Mouse (Mus musculus) embryonic facial prominence, embryonic 11.5 days (tissue): Measurements from ENCODE around the gene Fktn. TPM values are rescaled to one million over a fixed set of nuclear protein-coding genes. Genes with fewer than 3 reads are reported as not detected.
A peak's percentile ranks its signal among the peaks of the same experiment; 100 is the strongest.
"Not testable (repeated sequence)": the region's sequence is repeated elsewhere in the genome, so short reads cannot be mapped to it uniquely, and the experiment has no call there.

Experiments used
- ATAC-seq: fragments of 200-750 bp; cut with Nextera tagmentation; replicated peaks from 2 replicates; pipeline ENCODE4 v1.8.0; 2017; ENCODE audit warnings: low read depth; ENCODE audit not compliant: insufficient number of reproducible peaks, low FRiP score, low TSS enrichment
- DNase-seq: peaks from one replicate; pipeline ENCODE4 v3.0.0-alpha.2; 2015; ENCODE audit warnings: low spot score
- H3K27ac ChIP-seq: fragments of 300-500 bp; sonication (generic); replicated peaks from 2 replicates; pipeline ENCODE4 v1.5.1; 2014; ENCODE audit warnings: mild to moderate bottlenecking, low read depth, low read length, control low read depth
- H3K27me3 ChIP-seq: fragments of 300-500 bp; sonication (generic); 2 replicates; pipeline ENCODE4 v1.6.1; 2014; ENCODE audit warnings: mild to moderate bottlenecking, low read length, moderate library complexity, mixed read lengths; ENCODE audit not compliant: control insufficient read depth, insufficient read depth
- H3K36me3 ChIP-seq: fragments of 300-500 bp; sonication (generic); replicated peaks from 2 replicates; pipeline ENCODE4 v1.6.1; 2014; ENCODE audit warnings: low read depth, mild to moderate bottlenecking, low read length, moderate library complexity, mixed read lengths; ENCODE audit not compliant: control insufficient read depth, insufficient read depth
- H3K4me1 ChIP-seq: fragments of 300-500 bp; sonication (generic); 2 replicates; pipeline ENCODE4 v1.6.1; 2014; ENCODE audit warnings: low read length, mixed read lengths; ENCODE audit not compliant: control insufficient read depth, insufficient read depth
- H3K4me2 ChIP-seq: fragments of 300-500 bp; sonication (generic); 2 replicates; pipeline ENCODE4 v1.6.1; 2014; ENCODE audit warnings: low read depth, mild to moderate bottlenecking, control low read depth, low read length, moderate library complexity
- H3K4me3 ChIP-seq: fragments of 300-500 bp; sonication (generic); 2 replicates; pipeline ENCODE4 v1.5.1; 2014; ENCODE audit warnings: low read depth, low read length, control low read depth
- H3K9ac ChIP-seq: fragments of 300-500 bp; sonication (generic); replicated peaks from 2 replicates; pipeline ENCODE4 v1.6.1; 2014; ENCODE audit warnings: mild to moderate bottlenecking, control low read depth, low read length
- H3K9me3 ChIP-seq: fragments of 300-500 bp; sonication (generic); replicated peaks from 2 replicates; pipeline ENCODE4 v1.6.1; 2016; ENCODE audit warnings: mild to moderate bottlenecking, low read length, inconsistent platforms, mixed read lengths; ENCODE audit not compliant: control insufficient read depth
- WGBS: fragments of 180-500 bp; shearing (Covaris S2); extraction: QIAGEN DNeasy Blood & Tissue Kit; methylation state at CpG from one replicate; pipeline ENCODE4 v1.1.7; 2014; 5-methylcytosine and 5-hydroxymethylcytosine counted together
- polyA plus RNA-seq: library from polyadenylated mRNA; unstranded; fragments of >200 nt; fragmentation: Nextera tagmentation; extraction: Ambion mirVana; gene quantifications from 2 replicates; pipeline ENCODE4 v1.2.1, GENCODE M21; 2014

The Fktn gene
- polyA plus RNA-seq, 1 experiment from 2014 or later, result 15.1 TPM

GRCm38 (mm10) chr4:53715977-53716376 is 2.2 kb downstream of the Fktn start:
- H3K4me2 ChIP-seq, result no peak overlapping the region
- no peaks in the 10 kb centered on the region for H3K4me1 ChIP-seq
- no peak for ATAC-seq
- H3K9me3 ChIP-seq, result no peaks in the 10 kb centered on the region
- no peak overlapping the region for H3K27ac ChIP-seq
- no peak overlapping the region for H3K4me3 ChIP-seq
- DNase-seq, result no peak
- no peak overlapping the region for H3K9ac ChIP-seq
- no peaks in the 10 kb centered on the region for H3K36me3 ChIP-seq
- no peaks in the 10 kb centered on the region for H3K27me3 ChIP-seq

GRCm38 (mm10) chr4:53717546-53717945 is 3.7 kb downstream of the Fktn start:
- ATAC-seq (no peak), DNase-seq (no peak)
- no peak overlapping the region for H3K27ac ChIP-seq
- H3K4me3 ChIP-seq, result no peak overlapping the region
- H3K9me3 ChIP-seq, result no peaks in the 10 kb centered on the region
- no peak overlapping the region for H3K4me2 ChIP-seq
- H3K36me3 ChIP-seq, result no peaks in the 10 kb centered on the region
- H3K9ac ChIP-seq, result no peak overlapping the region
- no peaks in the 10 kb centered on the region for H3K27me3 ChIP-seq
- WGBS, result 82% methylated on average over 4 of the region's 4 CpGs
- no peaks in the 10 kb centered on the region for H3K4me1 ChIP-seq

GRCm38 (mm10) chr4:53718261-53718660 is 4.5 kb downstream of the Fktn start:
- no peak for DNase-seq
- Histone ChIP-seq H3K36me3 (no peaks in the 10 kb centered on the region), H3K4me3 (no peak overlapping the region), H3K27ac (no peak overlapping the region), H3K27me3 (no peaks in the 10 kb centered on the region), H3K9ac (no peak overlapping the region), H3K4me1 (no peaks in the 10 kb centered on the region), H3K4me2 (no peak overlapping the region), H3K9me3 (no peaks in the 10 kb centered on the region)
- WGBS, result 88% methylated on average over 5 of the region's 5 CpGs
- ATAC-seq, result no peak

- no peak for ATAC-seq
- H3K4me2 ChIP-seq, result no peak overlapping the region
- no peaks in the 10 kb centered on the region for H3K27me3 ChIP-seq
- no peak for DNase-seq
- H3K27ac ChIP-seq, result no peak overlapping the region
- H3K9ac ChIP-seq, result no peak overlapping the region
- no peaks in the 10 kb centered on the region for H3K9me3 ChIP-seq
- no peaks in the 10 kb centered on the region for H3K4me1 ChIP-seq
- WGBS, result 89% methylated on average over 4 of the region's 4 CpGs
- no peak overlapping the region for H3K4me3 ChIP-seq
- no peaks in the 10 kb centered on the region; the same call in 1 of the 2 replicates for H3K36me3 ChIP-seq
These were observed 8.7 kb downstream of the Fktn start for GRCm38 (mm10) chr4:53722506-53722905.

GRCm38 (mm10) chr4:53726100-53726499 is 12.3 kb downstream of the Fktn start:
- 93% methylated on average over 2 of the region's 2 CpGs for WGBS
- H3K4me2 ChIP-seq, H3K36me3 ChIP-seq: not testable (repeated sequence)

GRCm38 (mm10) chr4:53728121-53728520 is 14.3 kb downstream of the Fktn start:
- DNase-seq (no peak), ATAC-seq (no peak)
- whole genome bisulfite sequencing, result 96% methylated on average over 1 of the region's 1 CpGs
- no peak overlapping the region for H3K27ac ChIP-seq
- H3K4me1 ChIP-seq, result no peaks in the 10 kb centered on the region
- H3K4me2 ChIP-seq, result no peak overlapping the region
- H3K9ac ChIP-seq, result no peak overlapping the region
- no peaks in the 10 kb centered on the region; the same call in 1 of the 2 replicates for H3K36me3 ChIP-seq
- H3K4me3 ChIP-seq, result no peak overlapping the region
- no peaks in the 10 kb centered on the region for H3K9me3 ChIP-seq
- H3K27me3 ChIP-seq, result no peaks in the 10 kb centered on the region

More at GRCm38 (mm10) chr4:53726100-53726499, 12.3 kb downstream of the Fktn start:
- H3K4me1 ChIP-seq, H3K9me3 ChIP-seq, H3K4me3 ChIP-seq, ATAC-seq, H3K27ac ChIP-seq, H3K9ac ChIP-seq, DNase-seq, H3K27me3 ChIP-seq: not testable (repeated sequence)

- Histone ChIP-seq H3K4me3 (no peak overlapping the region), H3K9ac (no peak overlapping the region; the same call in 1 of the 2 replicates), H3K27me3 (no peaks in the 10 kb centered on the region), H3K27ac (no peak overlapping the region), H3K4me2 (no peak overlapping the region), H3K36me3 (no peaks in the 10 kb centered on the region; the same call in 1 of the 2 replicates), H3K9me3 (no peaks in the 10 kb centered on the region), H3K4me1 (no peaks in the 10 kb centered on the region)
- DNase-seq (peak; percentile 78), ATAC-seq (no peak)
- 40% methylated on average over 6 of the region's 6 CpGs for WGBS
These were observed 25.3 kb downstream of the Fktn start for GRCm38 (mm10) chr4:53738956-53739616.

GRCm38 (mm10) chr4:53749831-53750230 is 36.0 kb downstream of the Fktn start:
- Histone ChIP-seq H3K9me3 (no peaks in the 10 kb centered on the region), H3K9ac (no peak overlapping the region), H3K27me3 (no peaks in the 10 kb centered on the region), H3K4me1 (no peaks in the 10 kb centered on the region), H3K27ac (no peak overlapping the region), H3K4me2 (no peak overlapping the region), H3K36me3 (no peaks in the 10 kb centered on the region), H3K4me3 (no peak overlapping the region)
- ATAC-seq, result no peak
- no peak for DNase-seq
